Mouse (Mus musculus) megakaryocyte progenitor cell, adult 5-6 weeks (primary cell): ENCODE data around the gene Slc25a33. TPM values are rescaled to one million over a fixed set of nuclear protein-coding genes. Genes with fewer than 3 reads are reported as not detected.
A peak's percentile ranks its signal among the peaks of the same experiment; 100 is the strongest.

Experiments
- ATAC-seq: replicated peaks from 2 replicates; pipeline ENCODE4 v1.8.0; 2016; ENCODE audit warnings: mild to moderate bottlenecking, moderate TSS enrichment, inconsistent platforms; ENCODE audit not compliant: poor library complexity
- total RNA-seq, 2 experiments: library from RNA; stranded (forward) in 1 of 2; stranded (reverse) in 1 of 2; fragments of 157-497, 149-512 nt in 1 of 2; fragments of 200-1000 nt in 1 of 2; gene quantifications; 2 replicates each; pipeline versions ENCODE4 v1.2.3 to v1.2.4; 2015 to 2017

Slc25a33 gene
- total RNA-seq, 2 experiments from 2014 or later: 3.8 to 8.6 TPM

DNA sequence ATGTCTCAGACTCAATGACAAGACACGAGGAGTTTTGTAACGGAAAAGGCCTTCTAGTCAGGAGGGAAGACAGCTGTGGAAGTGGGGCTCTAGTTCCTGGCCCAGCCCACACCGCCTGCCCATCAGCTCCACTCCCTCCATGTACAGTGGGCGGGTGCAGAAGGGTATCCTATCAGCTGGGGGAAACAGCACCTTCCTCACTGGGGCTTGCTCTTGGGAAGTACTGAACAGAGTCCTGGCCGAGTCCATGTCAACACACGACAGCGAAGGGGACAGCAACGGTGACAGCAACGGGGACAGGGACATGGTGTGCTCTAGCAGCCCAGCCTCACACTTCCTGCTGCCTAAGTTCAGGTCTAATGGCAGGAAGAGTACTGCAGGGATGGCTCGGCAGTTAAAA, 41.3 kb downstream of the Slc25a33 start:
- 0 out of 2 replicates have a peak, but pooled peaks have one; percentile 13 for ATAC-seq

DNA sequence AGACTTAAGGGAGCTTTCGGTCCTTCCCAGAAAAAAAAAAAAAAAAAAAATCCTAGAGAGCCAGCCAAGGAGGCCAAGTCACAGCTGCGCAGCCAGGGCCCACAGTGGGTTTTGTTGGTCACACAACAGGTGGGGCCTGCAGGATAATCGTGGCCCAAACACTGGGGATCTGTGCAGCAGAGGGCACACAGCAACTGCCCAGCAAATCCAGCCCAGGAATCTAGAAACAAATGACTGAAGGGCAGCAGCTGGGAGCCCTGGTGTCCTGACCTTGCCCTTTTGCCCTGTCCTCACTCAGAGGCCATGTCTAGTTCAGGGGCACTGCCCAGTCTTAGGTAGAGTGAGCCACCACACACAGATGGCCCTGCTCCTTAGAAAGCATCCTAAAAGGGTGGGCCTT, 41.8 kb downstream of the Slc25a33 start:
- ATAC-seq: no peak

DNA sequence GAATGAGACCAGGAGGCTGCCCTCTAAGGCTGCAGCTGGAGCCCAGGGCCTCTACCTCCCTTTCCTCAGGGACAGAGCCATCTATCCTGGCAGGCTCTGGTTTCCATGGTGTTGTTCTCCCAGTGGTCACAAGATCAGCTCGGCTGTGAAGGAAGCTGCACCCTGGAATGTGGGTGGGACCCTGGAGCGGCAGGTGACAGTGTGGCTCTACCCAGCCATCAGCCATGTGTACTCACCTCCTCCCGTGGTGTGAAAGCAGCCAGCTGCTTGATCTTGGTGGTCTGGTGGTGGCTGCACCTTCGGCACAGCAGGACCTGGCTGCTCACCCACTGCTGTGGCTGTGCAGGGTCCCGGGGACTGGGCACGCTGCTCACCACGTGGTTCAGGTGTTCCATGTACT, 43.2 kb downstream of the Slc25a33 start:
- no peak for ATAC-seq

DNA sequence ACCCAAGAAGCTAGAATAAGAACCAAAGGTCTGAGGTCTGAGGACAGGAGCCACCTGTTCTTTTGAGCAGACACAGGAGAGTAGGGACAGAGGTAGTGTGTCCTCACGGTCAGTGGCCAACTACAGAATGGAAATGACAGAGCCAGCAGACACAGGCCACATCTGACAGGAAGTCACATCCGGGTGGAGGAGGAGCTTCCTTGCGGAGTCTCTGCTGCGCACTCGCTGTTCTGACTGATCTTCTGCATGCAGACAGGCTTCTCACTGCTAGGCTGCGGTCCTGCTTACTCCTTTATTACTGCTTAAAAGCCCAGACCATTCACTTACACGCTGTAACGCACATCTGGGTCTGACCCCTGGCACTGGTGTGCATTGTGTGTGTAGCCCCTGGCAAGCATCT, 45.3 kb downstream of the Slc25a33 start:
- ATAC-seq: no peak

DNA sequence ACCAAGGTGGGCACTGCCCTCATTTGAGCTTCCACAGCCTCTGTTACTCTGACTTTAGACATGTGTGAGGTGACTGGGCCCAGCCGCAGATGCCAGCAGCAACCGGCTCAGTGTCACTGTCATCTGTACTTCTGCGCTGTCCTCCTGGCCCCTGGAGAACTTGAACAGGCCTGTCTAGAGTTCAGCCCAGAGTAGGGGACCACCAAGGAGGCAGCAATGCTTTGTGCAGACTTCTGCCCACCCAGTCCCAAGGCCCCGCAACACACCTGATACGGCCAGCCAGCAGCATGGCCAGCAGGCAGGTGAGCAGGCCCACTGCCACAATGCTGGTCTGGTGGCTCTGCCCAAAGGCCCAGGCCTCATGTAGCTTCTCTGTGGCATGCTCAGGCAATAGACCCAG, 46.4 kb downstream of the Slc25a33 start:
- no peak for ATAC-seq

DNA sequence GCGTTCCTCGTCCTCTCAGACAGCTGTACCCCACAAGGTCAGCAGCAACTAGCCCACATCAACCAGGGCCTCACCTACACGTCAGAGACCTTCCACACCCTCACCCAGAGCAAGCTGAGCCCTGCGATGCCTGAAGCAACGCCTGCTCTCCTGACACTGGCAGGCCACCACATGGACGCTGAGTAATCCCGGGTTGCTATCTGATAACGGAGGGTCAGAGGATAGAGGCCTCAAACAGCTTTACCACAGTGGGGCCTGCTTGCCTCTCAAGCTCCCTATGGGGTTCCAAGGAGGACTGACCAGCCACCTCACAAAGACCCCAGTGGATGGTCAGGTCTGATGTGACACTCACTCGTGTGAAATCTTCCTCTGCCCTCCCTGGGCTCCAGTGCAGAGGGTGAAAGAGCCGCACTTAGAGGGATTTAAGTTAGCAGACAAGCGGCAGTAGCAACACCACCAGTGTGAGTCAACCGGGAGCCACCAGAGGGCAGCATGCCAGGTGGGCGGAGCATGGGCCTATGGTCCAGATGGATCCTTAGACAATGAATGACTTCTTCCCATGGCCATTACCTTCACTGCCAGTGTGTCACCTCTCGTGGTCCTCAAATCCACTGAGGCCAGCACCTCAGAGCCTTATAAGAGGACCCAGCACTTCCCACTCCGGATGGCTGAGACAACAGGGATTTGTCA, 48.3 kb downstream of the Slc25a33 start:
- peak; percentile 74 for ATAC-seq

DNA sequence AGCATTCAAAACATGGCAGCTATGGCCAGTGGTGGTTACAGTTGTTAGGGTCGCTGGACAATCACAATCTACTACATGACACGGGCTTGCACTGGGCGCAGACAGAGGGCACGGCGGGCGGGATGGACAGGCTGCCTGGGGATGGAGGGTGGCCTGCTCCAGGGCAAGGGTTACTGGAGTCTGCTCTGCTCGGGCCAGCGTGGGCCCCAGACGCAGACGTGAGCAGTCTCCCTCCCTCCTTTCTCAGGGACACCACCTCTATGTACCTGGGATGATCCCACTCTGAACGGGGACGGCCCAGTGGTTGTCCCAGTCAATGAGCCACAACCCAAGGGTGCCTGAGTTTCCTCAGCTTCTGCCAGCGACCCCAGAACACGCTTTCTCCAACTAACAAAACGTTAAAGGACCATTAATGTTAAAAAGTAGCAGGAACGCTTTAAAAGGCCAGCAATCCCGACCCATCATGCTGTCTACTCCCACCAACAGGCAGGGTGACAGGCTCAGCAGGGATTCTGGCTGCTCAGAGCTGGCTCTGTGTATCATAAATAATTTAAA, 49.1 kb downstream of the Slc25a33 start:
- ATAC-seq: no peak

DNA sequence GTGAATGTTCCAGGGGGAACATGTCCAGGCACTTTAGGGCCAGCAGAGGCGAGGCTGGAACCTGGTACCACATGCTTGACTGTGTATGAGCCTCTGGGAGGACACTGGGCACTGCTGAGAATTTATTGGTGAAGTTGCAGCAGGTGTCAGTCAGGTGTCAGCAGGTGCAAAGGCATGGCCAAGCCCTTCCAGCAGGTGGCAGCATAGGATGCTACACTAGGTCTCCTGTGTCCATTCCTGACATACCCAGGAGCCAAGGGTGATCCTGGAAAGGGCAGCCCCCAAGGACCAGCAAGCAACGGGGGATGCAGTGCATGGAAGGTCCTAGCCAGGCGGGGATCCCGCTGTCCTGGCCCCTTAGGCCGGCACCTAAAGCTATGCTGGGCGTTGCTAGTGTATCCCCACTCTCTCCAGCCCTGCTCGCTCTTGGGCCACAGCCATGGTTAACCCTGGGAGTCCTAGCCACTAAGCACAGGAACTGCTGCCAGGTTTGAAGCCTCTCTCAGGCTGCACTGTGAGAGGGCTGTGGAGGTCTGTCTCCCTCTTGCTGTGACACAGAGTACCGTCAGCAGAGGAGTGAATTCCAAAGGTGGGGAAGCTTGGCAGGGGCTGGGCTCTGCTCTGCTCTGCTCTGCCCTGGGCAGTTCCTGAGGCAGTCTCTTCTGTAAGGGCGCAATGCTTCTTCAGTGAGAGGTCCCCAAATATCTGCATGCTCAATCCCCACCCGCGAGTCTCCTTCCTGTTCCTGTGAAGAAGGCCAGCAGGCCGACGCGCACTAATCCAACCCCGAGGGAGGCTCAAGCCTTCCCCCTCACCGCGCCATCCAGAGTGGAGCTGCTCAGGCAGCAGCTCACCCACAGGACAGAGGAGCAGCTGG, 50.0 kb downstream of the Slc25a33 start:
- ATAC-seq: peak; percentile 32; the same call in 1 of the 2 replicates

DNA sequence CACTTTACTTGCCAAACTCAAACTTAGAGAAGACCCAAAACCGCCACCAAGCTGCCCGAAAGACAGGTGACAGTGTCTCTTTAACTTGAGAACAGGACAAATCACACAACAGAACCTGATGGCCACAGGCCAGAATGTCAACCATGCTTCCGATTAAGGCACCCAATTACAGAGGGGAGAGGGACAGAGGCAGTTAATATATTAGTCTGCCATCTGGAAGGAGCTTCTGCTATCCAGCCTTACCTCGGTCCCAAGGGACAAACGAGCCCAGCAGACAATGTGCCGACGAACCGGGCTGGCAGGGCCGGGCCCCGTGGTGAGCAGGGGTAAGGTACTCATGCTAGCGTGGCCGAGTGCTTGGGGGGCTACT, 51.1 kb downstream of the Slc25a33 start:
- no peak for ATAC-seq

DNA sequence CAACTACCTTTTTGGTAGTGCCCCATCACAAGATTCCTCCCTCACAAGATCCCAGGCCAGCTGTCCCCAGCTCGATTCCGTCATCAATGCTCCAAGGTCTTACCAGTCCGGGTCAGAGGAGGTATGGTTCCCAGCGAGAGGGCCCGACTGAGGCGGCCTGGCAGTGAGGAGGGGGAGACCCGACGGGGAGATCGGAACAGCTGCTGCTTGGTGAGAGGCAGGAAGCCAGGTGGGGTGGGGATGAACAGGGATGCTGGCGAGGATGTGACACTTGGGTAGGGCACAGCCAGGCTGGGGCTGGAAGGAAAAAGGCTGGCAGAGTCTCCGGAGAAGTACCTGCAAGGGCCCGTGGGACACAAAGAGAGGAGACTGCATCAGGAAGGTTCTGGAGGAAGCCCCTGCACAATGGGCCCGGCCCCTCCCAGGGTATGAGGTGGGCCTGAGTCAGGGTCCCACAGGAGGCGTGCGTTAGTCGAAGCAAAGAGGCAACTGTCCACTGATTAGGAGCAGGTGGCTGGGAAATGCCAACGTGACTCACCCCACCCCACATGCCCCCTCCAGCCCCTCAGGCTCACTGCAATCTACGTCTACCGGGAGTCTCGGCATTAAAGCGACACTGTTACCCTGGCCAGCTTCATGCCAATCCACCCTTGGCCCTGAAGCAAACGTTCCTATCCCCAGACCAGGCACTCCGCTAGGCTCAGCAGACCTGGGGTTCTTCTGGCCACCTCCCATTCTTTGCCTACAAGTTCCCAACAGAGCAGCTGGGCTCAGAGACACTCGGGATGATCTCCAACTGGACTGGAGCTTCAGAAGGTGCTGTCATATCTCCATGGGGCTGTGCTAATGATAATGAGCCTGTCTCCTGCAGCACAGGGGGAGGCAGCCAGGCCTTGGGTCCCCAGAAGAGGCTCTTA, 51.7 kb downstream of the Slc25a33 start:
- no peak for ATAC-seq

DNA sequence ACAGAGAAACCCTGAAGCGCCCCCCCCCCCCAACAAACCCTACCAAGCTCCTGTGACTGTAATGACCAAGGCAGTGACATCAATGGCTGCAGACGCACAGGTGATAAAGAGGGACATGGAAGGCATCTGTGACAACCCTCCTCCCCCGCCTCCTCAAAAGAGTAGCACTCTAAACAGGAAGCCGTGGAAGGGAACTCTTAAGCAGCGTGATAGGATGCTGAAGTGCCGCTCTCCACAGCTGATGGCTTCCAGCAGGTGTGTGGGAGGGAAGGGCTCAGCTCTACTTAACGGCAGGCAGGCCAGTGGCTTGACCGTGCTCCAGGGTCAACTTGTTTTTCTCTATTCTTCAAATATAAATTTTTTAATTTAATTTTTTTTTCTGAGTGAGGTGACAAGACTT, 52.9 kb downstream of the Slc25a33 start:
- no peak for ATAC-seq

DNA sequence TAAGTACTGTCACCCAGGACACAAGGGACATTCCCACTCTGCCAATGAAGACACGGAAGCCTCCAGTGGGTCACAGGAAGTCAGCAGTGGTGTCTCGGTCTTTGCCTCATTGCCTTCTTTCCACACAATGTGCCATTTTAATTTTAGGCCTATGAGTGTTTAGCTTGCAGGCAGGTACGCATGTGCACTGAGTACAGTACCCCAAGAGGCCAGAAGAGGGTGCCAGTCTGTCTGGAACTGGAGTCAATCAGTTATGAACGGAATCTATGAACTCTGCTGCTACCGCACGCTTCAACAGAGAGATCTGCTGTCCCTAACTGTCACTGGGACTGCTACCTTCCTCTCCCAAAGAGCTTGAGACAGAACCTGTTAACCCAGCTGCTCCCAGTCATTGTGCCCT, 54.4 kb downstream of the Slc25a33 start:
- ATAC-seq: peak; percentile 69

DNA sequence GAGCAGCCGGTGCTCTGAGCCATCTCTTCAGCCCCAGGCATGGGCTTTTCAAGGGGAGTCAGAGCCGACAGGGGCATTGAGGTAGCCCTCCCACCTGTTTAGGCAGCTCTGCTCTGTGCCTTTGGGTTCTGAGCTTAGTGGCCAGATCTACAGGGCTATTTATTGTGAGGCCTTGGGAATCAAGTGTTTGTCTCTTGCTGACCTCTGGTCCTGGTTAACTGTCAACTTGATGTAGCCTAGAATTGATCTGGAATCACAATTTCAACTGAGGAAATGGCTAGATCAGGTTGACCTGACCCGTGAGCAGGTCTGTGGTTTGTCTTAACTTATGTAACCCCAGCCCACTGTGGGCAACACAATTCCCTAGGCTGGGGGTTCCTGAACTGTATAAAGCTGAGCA, 59.5 kb downstream of the Slc25a33 start:
- no peak for ATAC-seq

DNA sequence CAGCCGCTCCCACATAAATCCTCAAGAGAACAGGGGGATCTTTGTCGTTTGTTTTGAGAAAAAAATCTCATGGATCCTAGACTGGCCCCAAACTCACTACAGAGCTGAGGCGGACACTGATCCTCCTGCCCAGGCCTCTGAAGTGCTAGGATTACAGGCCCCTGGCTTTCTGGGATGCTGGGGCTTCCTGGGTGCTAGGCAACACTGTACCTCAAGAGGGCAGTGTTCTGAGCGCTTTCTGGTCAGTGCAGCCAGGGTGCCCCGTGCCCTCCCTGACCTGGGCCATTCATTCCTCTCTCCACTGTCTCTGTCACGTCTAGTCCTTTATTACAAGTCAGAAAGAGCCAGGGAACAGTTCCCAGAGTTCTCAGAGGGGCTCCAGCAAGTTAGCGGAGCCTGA, 62.1 kb downstream of the Slc25a33 start:
- peak; percentile 68 for ATAC-seq

DNA sequence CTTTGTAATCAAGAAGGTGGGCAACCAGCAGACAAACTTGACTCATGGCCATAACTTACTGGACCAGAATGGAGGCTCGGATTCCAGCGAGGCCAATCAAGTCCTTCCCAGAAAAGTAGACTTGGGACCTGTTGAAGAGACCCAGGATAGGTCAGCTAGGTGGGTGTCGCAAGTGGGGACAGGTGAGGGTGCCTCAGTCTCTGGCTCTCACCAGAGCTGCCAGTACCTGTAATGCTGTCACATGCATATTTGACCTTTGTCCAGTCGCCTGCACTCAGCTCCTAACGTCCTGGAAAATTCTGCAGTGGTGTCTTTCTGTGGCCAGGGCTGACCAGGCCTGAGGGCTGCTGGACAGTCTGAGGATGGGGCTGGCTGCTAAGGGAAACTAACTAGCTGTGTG, 62.6 kb downstream of the Slc25a33 start:
- no peak for ATAC-seq

DNA sequence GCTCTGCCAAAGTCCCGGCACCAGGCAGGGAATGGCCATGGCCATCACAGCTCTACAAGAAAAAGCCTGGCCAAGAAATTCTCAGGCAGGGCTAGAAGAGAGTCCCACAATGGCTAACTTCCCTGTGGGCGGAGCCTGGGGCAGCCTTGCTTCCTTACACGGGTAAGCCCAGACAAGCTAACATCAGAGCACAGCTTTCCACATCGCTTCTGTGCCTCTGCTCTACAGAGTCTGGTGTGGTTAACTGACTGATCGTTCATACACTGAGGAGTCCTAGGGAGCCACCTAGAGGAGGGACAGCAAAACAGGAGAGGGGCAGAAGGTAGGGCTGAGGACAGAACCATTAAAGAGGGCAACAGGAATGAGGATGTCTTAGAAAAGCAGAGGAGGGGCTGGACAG, 63.6 kb downstream of the Slc25a33 start:
- peak; percentile 97 for ATAC-seq

DNA sequence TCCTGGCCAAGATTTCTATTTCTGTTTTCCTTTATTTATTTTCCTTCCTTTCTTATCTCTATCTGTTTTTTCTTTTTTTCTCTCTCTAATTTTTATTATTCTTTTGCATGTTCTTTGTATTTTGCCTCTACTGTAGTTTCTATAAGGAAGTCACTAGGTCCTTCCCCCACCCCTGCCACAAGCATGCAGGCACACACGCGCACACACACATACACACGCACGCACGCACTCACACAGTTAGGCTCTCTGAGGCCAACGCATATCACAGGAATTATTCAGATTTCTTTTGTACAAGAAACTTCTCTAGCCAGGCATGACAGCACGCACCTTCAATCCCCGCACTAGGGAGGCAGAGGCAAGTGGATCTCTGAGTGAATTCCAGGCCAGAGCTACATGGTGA, 68.1 kb downstream of the Slc25a33 start:
- ATAC-seq: 0 out of 2 replicates have a peak, but pooled peaks have one; percentile 24

DNA sequence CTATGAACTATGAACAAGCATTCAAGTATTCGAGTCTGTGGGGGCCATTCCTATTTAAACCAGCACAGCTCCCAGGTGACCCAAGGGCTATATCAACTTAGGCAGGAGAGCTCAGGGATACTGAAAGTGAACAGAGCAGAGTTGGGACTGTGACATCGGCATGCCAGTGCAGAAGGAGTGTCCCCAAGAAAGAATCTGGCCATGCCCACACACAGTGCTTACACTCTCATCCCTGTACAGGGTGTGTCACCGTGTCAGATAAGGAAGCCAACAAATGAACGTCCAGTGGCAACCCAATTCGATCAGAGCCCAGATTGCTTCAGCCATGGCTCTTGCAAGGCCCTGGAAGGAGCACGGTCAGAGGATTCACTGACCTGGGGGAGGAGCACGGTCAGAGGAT, 68.8 kb downstream of the Slc25a33 start:
- ATAC-seq: no peak

DNA sequence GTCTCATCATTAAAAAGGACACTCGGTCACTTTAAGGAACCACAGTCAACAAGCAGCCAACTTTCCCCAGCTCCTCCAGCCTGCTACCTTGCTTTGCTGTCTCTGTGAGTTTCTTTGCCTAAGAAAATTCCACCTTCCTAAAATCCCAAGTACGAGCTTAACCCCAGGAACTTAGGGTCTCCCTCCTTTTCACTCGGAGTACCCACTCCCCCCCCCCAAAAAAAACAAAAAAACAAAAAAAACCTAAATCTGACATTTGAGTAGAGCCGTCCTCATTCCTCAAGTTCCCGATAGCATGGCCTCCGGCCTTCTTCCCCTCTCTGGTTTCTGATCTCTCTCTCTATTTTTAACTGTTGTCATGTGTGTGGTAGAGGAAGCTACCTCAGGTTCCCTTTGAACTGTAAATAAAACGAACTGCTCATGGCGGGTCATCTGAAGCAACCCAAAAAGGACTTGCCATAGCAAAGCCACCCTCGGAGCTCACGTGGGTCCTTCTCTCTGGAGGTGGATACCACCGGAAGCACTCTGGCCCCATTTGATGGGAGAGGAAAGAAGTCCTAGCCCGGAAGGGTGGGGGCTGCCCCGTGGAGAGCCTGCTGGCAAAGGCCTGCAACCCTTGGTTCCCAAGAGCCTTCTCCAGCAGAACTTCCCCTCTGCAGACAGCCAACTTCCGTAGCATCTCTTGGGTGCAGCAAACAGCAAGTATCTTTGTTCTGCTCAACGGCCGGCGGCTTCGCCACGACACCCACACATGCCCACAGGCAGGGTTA, 71.7 kb downstream of the Slc25a33 start, which contains the start of gene Pik3cd:
Gene Pik3cd, minus strand, starts transcription at position 362 of the 770 bp plus-strand sequence.
- ATAC-seq: peak; percentile 48
